Mouse (Mus musculus) CH12.LX (cell line): ENCODE measurements around the gene Zfp661. TPM values are rescaled to one million over a fixed set of nuclear protein-coding genes. Genes with fewer than 3 reads are reported as not detected.

Experiments
- DNase-seq: peaks from one replicate; pipeline ENCODE4 v3.0.0-alpha.2; 2013; ENCODE audit errors: extremely low read depth
- H3K27ac ChIP-seq: 2 replicates; pipeline ENCODE4 v1.5.1; 2012; ENCODE audit warnings: low read depth, mild to moderate bottlenecking, control low read depth, moderate library complexity; ENCODE audit not compliant: insufficient read depth
- H3K27me3 ChIP-seq: replicated peaks from 2 replicates; pipeline ENCODE3; 2012; ENCODE audit warnings: inconsistent platforms
- H3K36me3 ChIP-seq, 2 experiments: replicated peaks in 1 of 2; 2 replicates each; pipeline versions ENCODE3 to v1.6.1; 2012; ENCODE audit warnings: inconsistent platforms in 1 of 2, low read length in 1 of 2, mild to moderate bottlenecking in 1 of 2, mixed read lengths in 1 of 2, moderate library complexity in 1 of 2; ENCODE audit not compliant: control insufficient read depth in 1 of 2, insufficient read depth in 1 of 2
- H3K4me1 ChIP-seq, 2 experiments: 2 replicates each; pipeline ENCODE4 v1.6.1; 2012; ENCODE audit warnings: inconsistent platforms in 1 of 2, moderate library complexity in 1 of 2; ENCODE audit not compliant: insufficient read depth in 2 of 2, control insufficient read depth in 1 of 2
- H3K4me2 ChIP-seq: 2 replicates; pipeline ENCODE4 v1.6.1; 2012; ENCODE audit warnings: low read depth, mild to moderate bottlenecking, control low read depth; ENCODE audit not compliant: poor library complexity, insufficient read depth, severe bottlenecking
- H3K4me3 ChIP-seq, 3 experiments: fragments of 150-350 bp in 1 of 3; sonication (generic) in 1 of 3; replicated peaks in 1 of 3; 2 replicates each; pipeline versions ENCODE3 to v1.5.1; 2011 to 2012; ENCODE audit warnings: low read depth in 2 of 3, low read length in 2 of 3, mild to moderate bottlenecking in 2 of 3, moderate library complexity in 2 of 3, control low read depth in 1 of 3, improper control_type of control experiment in 1 of 3, inconsistent platforms in 1 of 3, mixed read lengths in 1 of 3; ENCODE audit not compliant: poor library complexity in 1 of 3
- H3K79me2 ChIP-seq: replicated peaks from 2 replicates; pipeline ENCODE4 v1.6.1; 2012; ENCODE audit warnings: mild to moderate bottlenecking, moderate library complexity; ENCODE audit not compliant: control insufficient read depth, poor library complexity, insufficient read depth, severe bottlenecking; ENCODE audit errors: extremely low read depth
- H3K9ac ChIP-seq: 2 replicates; pipeline ENCODE4 v1.6.1; 2012; ENCODE audit warnings: low read depth, mild to moderate bottlenecking, control low read depth, moderate library complexity; ENCODE audit not compliant: insufficient read depth
- H3K9me3 ChIP-seq: replicated peaks from 2 replicates; pipeline ENCODE3; 2012; ENCODE audit warnings: low read length, inconsistent platforms, mixed read lengths
- CHD1 ChIP-seq: IDR thresholded peaks from 2 replicates; pipeline ENCODE4 v1.6.1; 2012; ENCODE audit warnings: low read depth, low read length, improper control_type of control experiment, inconsistent platforms
- CHD2 ChIP-seq: IDR thresholded peaks from 2 replicates; pipeline ENCODE4 v1.6.1; 2011; ENCODE audit warnings: low read length, improper control_type of control experiment
- CTCF ChIP-seq, 2 experiments: IDR thresholded peaks in 1 of 2; conservative IDR thresholded peaks in 1 of 2; 2 replicates each; pipeline ENCODE4 v1.5.1; 2011 to 2012; ENCODE audit warnings: low read depth in 2 of 2, low read length in 2 of 2, improper control_type of control experiment in 1 of 2, inconsistent platforms in 1 of 2, mild to moderate bottlenecking in 1 of 2, moderate library complexity in 1 of 2
- E2F4 ChIP-seq: IDR thresholded peaks from 2 replicates; pipeline ENCODE4 v1.6.1; 2011; ENCODE audit warnings: low read depth, low read length, improper control_type of control experiment; ENCODE audit not compliant: insufficient replicate concordance
- ELF1 ChIP-seq: IDR thresholded peaks from 2 replicates; pipeline ENCODE4 v1.6.1; 2014; ENCODE audit warnings: low read depth, mild to moderate bottlenecking, inconsistent platforms, low read length, improper control_type of control experiment
- EP300 ChIP-seq: IDR thresholded peaks from 2 replicates; pipeline ENCODE4 v1.6.1; 2011; ENCODE audit warnings: low read length, improper control_type of control experiment
- ETS1 ChIP-seq: conservative IDR thresholded peaks from 2 replicates; pipeline ENCODE4 v1.6.1; 2012; ENCODE audit warnings: low read depth, mild to moderate bottlenecking, inconsistent platforms, low read length, improper control_type of control experiment, moderate library complexity
- HCFC1 ChIP-seq: IDR thresholded peaks from 2 replicates; pipeline ENCODE4 v1.6.1; 2012; ENCODE audit warnings: low read depth, mild to moderate bottlenecking, inconsistent platforms, low read length, improper control_type of control experiment
- JUN ChIP-seq: IDR thresholded peaks from 2 replicates; pipeline ENCODE4 v1.6.1; 2011; ENCODE audit warnings: low read depth, mild to moderate bottlenecking, low read length, improper control_type of control experiment, moderate library complexity; ENCODE audit not compliant: insufficient read depth
- MAX ChIP-seq: IDR thresholded peaks from 2 replicates; pipeline ENCODE4 v1.6.1; 2011; ENCODE audit warnings: low read length, improper control_type of control experiment
- MAZ ChIP-seq: IDR thresholded peaks from 2 replicates; pipeline ENCODE4 v1.6.1; 2012; ENCODE audit warnings: low read depth, mild to moderate bottlenecking, inconsistent platforms, low read length, improper control_type of control experiment, moderate library complexity
- MEF2A ChIP-seq: IDR thresholded peaks from 2 replicates; pipeline ENCODE4 v1.6.1; 2014; ENCODE audit warnings: low read depth, mild to moderate bottlenecking, inconsistent platforms, low read length, improper control_type of control experiment, borderline replicate concordance
- MXI1 ChIP-seq: IDR thresholded peaks from 2 replicates; pipeline ENCODE4 v1.6.1; 2011; ENCODE audit warnings: mild to moderate bottlenecking, low read depth, low read length, improper control_type of control experiment
- MYC ChIP-seq: IDR thresholded peaks from 2 replicates; pipeline ENCODE4 v1.6.1; 2011; ENCODE audit warnings: low read depth, mild to moderate bottlenecking, improper control_type of control experiment, low read length
- NELFE ChIP-seq: IDR thresholded peaks from 2 replicates; pipeline ENCODE4 v1.6.1; 2011; ENCODE audit warnings: low read depth, low read length, improper control_type of control experiment
- PAX5 ChIP-seq: IDR thresholded peaks from 2 replicates; pipeline ENCODE4 v1.6.1; 2012; ENCODE audit warnings: low read length, inconsistent platforms, mixed read lengths
- POLR2A ChIP-seq: IDR thresholded peaks from 2 replicates; pipeline ENCODE4 v1.6.1; 2011; ENCODE audit warnings: low read depth, mild to moderate bottlenecking, improper control_type of control experiment, low read length
- RCOR1 ChIP-seq: conservative IDR thresholded peaks from 2 replicates; pipeline ENCODE4 v1.6.1; 2012; ENCODE audit warnings: low read depth, mild to moderate bottlenecking, inconsistent platforms, low read length, improper control_type of control experiment
- SMC3 ChIP-seq: IDR thresholded peaks from 2 replicates; pipeline ENCODE4 v1.6.1; 2011; ENCODE audit warnings: low read depth, low read length, improper control_type of control experiment
- TBP ChIP-seq: conservative IDR thresholded peaks from 2 replicates; pipeline ENCODE4 v1.6.1; 2011; ENCODE audit warnings: low read depth, low read length, improper control_type of control experiment
- TCF12 ChIP-seq: IDR thresholded peaks from 2 replicates; pipeline ENCODE4 v1.6.1; 2014; ENCODE audit warnings: low read depth, mild to moderate bottlenecking, inconsistent platforms, low read length, improper control_type of control experiment
- UBTF ChIP-seq: IDR thresholded peaks from 2 replicates; pipeline ENCODE4 v1.6.1; 2012; ENCODE audit warnings: low read depth, mild to moderate bottlenecking, inconsistent platforms, low read length, improper control_type of control experiment, moderate library complexity
- USF1 ChIP-seq: IDR thresholded peaks from 2 replicates; pipeline ENCODE4 v1.6.1; 2014; ENCODE audit warnings: low read depth, mild to moderate bottlenecking, inconsistent platforms, low read length, improper control_type of control experiment
- USF2 ChIP-seq: conservative IDR thresholded peaks from 2 replicates; pipeline ENCODE4 v1.6.1; 2011; ENCODE audit warnings: low read depth, low read length, improper control_type of control experiment
- ZC3H11A ChIP-seq: IDR thresholded peaks from 2 replicates; pipeline ENCODE4 v1.6.1; 2012; ENCODE audit warnings: low read depth, mild to moderate bottlenecking, inconsistent platforms, low read length, improper control_type of control experiment
- ZKSCAN1 ChIP-seq: IDR thresholded peaks from 2 replicates; pipeline ENCODE4 v1.6.1; 2012; ENCODE audit warnings: low read depth, inconsistent platforms, low read length, improper control_type of control experiment, borderline replicate concordance
- ZMIZ1 ChIP-seq: IDR thresholded peaks from 2 replicates; pipeline ENCODE4 v1.6.1; 2012; ENCODE audit warnings: low read depth, mild to moderate bottlenecking, inconsistent platforms, low read length, improper control_type of control experiment
- dilution Hi-C: fragments of 300-500 bp; cut with MboI; formaldehyde crosslinking; loops from 2 replicates; pipeline ENCODE4 v1.14.3; 2020; ENCODE audit warnings: low sequenced_read_pairs; ENCODE audit not compliant: extremely low pct_unique_long_range_greater_than_20kb, extremely low pct_ligation_motif_present
- in situ Hi-C: fragments of 300-500 bp; cut with MboI; formaldehyde crosslinking; loops from 3 replicates; pipeline ENCODE4 v1.14.3; 2019; ENCODE audit warnings: low sequenced_read_pairs, low pct_ligation_motif_present, low pct_unique_long_range_greater_than_20kb, mixed read lengths
- polyA plus RNA-seq: library from polyadenylated mRNA; unstranded; fragments of >175 nt; gene quantifications from 2 replicates; pipeline ENCODE4 v1.2.1, GENCODE M21; 2012; ENCODE audit warnings: low read depth; ENCODE audit not compliant: insufficient read length
- total RNA-seq, 2 experiments: library from RNA; depleted of rRNA; stranded (reverse); fragments of 300-350 nt in 1 of 2; fragments of >200 nt in 1 of 2; gene quantifications; 2 replicates each; pipeline ENCODE4 v1.2.3; 2012 to 2014

Zfp661 gene
- total and polyA plus RNA-seq, 3 experiments: 3.2 to 5.9 (median 4.7) TPM

DNA sequence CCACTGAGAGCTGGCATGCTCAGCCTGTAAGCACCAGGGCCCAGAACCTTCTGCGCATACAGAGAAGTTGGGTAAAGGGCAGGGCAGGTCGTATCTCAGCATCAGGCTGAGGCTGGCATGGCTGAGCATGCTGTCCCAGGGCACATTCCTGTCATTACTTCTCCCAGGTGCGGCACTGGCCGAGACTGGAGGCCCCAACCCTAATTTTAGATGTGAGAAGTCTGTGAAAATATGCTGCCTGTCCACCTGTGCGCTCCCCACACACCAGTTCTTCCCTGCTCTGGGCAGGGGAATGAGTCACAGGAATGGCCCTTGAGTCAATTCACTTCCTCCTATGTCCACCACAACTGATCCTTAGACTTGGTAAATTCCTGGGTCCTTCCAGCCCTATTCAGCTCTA is 38.8 kb upstream of the Zfp661 start:
- Histone ChIP-seq H3K4me2 (no peak overlapping the region), H3K27ac (no peak overlapping the region), H3K9me3 (no peaks in the 10 kb centered on the region), H3K79me2 (no peaks in the 10 kb centered on the region), H3K9ac (no peak overlapping the region), H3K36me3 (no peaks in the 10 kb centered on the region)
- in situ Hi-C loops: no loop called here
- DNase-seq: no peak
- no peak for TF ChIP-seq TBP
- TF ChIP-seq NELFE: no peak
- TF ChIP-seq CTCF (conservative IDR thresholded peaks at IDR 0.05 in 1 of 2, IDR thresholded peaks at IDR 0.05 in 1 of 2; ENCODE audit: low read depth in 2 of 2, low read length in 2 of 2): no peak
- TF ChIP-seq EP300: no peak
- no peak for TF ChIP-seq E2F4
- TF ChIP-seq MEF2A: no peak
- no peak for TF ChIP-seq UBTF
- TF ChIP-seq, all 38 proteins: peak for 0
- Histone ChIP-seq H3K4me1 (peaks cover 3 to 6% of the 10 kb centered on the region in 2 experiments; a peak in 3 of 4 replicates), H3K27me3 (peaks cover 7% of the 10 kb centered on the region), H3K4me3 (no peak overlapping the region)
- dilution Hi-C loops: no loop called here

DNA sequence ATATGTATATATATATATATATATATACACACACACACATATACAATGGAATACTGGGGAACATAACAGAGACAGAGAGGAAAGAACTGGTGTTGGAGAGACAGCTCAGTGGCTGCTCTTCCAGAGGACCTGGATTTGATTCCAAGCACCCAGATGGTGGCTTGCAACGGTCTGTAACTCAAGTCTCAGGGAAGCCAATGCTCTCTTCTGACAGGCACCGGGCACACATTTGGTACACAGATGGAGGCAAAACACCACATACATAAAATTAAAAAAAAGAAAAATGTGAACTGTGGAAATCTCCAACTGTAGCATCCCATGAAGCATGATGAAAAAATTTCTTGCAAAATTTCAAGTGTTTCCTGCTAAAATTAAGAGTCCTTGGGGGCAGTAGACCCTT is 37.9 kb upstream of the Zfp661 start:
- TF ChIP-seq MXI1 (no peak), USF2 (no peak), JUN (no peak), MYC (no peak), USF1 (no peak)
- TF ChIP-seq, all 38 proteins: peak for 0
- Histone ChIP-seq H3K4me2 (no peak overlapping the region), H3K79me2 (no peaks in the 10 kb centered on the region), H3K36me3 (no peaks in the 10 kb centered on the region), H3K27ac (no peak overlapping the region), H3K4me1 (peaks cover 3 to 6% of the 10 kb centered on the region in 2 experiments; a peak in 3 of 4 replicates), H3K27me3 (peaks cover 5% of the 10 kb centered on the region), H3K4me3 (no peak overlapping the region), H3K9ac (no peak overlapping the region), H3K9me3 (no peaks in the 10 kb centered on the region)
- no peak for DNase-seq
- dilution Hi-C loops: no loop called here
- in situ Hi-C loops: no loop called here

DNA sequence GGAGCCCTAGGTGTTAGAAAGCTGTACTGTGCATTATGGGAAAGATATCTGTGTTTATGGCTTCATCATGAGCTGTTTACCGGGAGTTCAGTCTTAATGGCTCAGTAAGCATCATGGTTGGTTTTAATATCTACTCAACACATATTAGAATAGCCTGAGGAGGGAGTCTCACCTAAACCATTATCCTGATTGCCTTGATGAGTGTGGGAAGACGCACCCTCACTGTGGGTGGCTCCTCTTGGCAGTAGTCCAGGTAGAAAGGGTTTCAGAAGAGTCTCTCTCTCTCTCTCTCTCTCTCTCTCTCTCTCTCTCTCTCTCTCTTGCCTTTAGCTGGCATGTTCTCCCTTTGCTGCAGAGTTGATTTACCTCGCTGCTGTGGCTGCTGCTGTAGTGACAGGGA is 35.2 kb upstream of the Zfp661 start:
- Histone ChIP-seq H3K4me1 (peaks cover 3 to 12% of the 10 kb centered on the region in 2 experiments; a peak in 3 of 4 replicates), H3K4me3 (no peak overlapping the region), H3K9ac (no peak overlapping the region), H3K27me3 (no peaks in the 10 kb centered on the region), H3K9me3 (no peaks in the 10 kb centered on the region), H3K36me3 (no peaks in the 10 kb centered on the region), H3K27ac (no peak overlapping the region), H3K79me2 (no peaks in the 10 kb centered on the region), H3K4me2 (no peak overlapping the region)
- no peak for DNase-seq
- in situ Hi-C loops: no loop called here
- TF ChIP-seq MAZ: no peak
- TF ChIP-seq HCFC1: no peak
- no peak for TF ChIP-seq RCOR1
- TF ChIP-seq TCF12: no peak
- no peak for TF ChIP-seq ETS1
- TF ChIP-seq POLR2A: no peak
- no peak for TF ChIP-seq ELF1
- TF ChIP-seq ZMIZ1: no peak
- no peak for TF ChIP-seq MAX
- no peak for TF ChIP-seq JUN
- TF ChIP-seq SMC3: no peak
- TF ChIP-seq MXI1: no peak
- TF ChIP-seq ZKSCAN1: no peak
- no peak for TF ChIP-seq TBP
- TF ChIP-seq CHD1: no peak
- TF ChIP-seq PAX5: no peak
- no peak for TF ChIP-seq USF2
- TF ChIP-seq ZC3H11A: no peak
- no peak for TF ChIP-seq UBTF
- no peak for TF ChIP-seq CHD2
- dilution Hi-C loops: no loop called here
